Mouse (Mus musculus) layer of hippocampus, adult 9-10 months (tissue): ENCODE data around the gene Gm28269.

Experiments
- DNase-seq: peaks from one replicate; pipeline ENCODE4 v3.0.0; 2022; ENCODE audit warnings: low spot score

Gene Gm28269

DNA sequence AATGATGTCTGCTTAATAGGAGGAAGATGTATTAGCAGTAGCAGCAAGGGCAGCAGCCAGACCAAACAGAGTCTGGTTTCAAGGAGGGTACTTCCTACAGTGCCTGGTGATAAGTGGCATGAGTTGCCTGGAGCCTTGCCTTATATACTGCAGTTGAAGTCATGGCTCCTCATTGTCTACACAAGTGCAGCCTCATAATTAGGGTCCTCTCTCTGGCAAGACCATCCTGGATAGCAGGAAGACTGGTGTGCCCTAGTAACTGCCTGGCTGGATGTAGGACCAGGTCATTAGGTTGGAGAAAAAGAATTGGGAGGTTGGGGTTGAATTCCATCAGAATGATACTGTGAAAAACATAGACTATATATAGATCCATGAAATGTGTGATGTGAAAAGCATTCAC, at the start of gene Gm28269:
TSS of gene Gm28269 (minus strand) at position 101 of the 400 bp plus-strand sequence.
- no peak for DNase-seq

DNA sequence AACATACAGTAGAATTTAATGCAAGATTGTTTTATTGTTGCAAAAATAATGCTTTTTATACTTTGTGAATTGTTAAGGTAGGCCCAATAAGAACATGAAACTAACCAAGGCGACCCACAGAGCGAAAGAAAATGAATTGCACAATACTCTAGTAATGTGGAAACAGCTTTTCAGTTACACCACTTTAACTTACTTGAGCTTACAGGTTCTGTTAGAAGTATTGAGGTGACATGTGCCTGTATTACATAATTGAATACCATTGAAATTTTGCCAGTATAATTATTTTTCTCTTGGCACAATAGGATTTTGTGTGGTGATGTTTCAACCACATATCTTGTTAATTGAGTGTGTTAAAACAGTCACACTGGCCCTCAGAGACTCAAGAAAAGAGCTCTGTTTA, 28.0 kb downstream of the Gm28269 start:
- DNase-seq: no peak

DNA sequence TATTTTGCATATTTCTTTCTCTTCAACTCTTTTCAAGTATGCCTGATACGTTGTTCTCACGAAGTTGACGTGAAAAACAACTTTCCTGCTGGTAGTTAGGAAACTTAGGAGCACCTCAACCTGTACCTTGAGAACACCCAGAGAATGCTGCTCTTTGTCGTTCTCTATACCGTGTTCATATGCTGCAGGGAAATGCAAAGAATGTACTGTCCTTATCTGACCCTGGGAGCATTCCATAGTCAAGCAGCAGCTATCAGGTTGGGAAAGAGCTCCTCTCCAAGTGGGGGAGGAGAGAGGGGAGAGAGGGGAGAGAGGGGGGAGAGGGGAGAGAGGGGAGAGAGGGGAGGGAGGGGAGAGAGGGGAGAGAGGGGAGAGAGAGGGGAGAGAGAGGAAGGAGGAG, 29.6 kb downstream of the Gm28269 start:
- DNase-seq: no peak

DNA sequence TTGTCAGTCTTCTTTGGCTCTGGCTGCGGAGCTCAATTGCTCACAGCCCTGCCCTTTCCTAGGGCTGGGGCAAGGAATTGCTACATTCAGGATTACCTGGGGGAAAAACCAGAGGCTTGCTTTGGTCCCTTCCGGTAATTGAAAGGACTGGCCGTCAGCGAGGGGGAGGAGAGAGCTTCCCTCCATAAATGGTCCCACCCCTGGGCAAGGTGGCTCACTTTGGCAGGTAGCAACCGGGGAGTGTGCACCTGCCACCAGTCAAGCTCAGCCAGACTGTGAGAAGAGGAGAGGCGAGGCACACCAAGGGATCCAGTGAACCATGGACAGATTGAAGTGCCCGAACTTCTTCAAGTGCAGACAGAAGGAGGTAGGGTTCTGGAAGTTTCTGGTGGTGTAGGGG, 30.1 kb downstream of the Gm28269 start, which contains the start of gene Slc6a14:
TSS of gene Slc6a14 (plus strand) at position 68 of the 400 bp plus-strand sequence.
- DNase-seq: no peak

DNA sequence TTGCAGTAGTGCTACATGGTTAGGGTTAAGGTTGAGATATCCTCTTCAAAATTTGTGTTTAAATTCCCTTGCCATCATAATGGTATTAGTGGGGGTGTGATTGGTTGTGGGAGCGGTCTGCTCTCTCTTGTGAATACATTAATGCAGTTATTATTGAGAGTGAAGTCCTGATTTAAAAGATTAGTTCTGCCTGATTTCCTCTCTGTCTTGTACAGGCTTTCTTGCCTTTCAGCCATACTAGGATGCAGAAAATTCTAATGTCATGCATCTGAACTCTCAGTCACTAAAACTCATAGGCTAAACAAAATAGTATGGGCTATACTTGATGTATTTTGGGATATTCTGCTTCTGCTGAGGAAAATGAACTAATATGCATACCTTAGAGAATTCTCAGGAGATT, 40.4 kb downstream of the Gm28269 start:
- DNase-seq: no peak

DNA sequence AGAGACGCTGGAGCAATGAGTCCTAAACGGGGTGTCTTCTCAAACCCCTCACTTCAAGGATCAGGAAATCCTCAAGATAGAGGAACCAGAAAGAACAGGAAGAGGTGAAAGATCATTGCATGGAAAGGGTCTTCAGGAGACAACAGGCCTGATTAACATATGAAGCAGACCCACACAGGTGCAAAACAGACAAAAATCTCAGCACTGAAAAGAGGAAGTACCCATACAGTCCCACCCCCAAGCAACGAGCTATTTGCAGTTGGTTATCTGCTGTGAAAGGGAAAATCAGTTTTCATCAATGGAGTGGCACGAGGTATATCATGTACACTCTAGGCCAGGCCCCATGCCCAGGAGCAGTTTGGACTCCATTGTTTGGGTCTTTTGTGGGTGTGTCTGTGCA, 43.3 kb downstream of the Gm28269 start:
- DNase-seq: no peak

DNA sequence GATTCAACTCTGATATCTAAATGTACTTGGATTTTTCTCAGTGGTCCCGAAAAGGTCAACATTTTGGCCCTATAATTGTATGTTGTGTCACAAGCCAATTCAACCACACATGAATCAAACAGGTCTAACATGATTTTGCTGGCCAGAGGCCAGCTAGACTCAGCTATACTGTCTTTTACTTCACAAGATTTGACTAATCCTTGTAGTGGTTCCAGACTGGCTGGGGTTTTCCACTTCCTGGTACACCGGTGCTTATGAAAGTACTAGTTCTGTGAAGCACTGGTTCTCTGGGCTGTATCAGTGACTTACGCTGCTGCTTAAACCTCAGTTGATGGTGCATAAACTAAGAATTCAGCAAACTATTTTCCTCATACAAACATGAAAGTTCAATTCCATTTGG, 49.2 kb downstream of the Gm28269 start:
- no peak for DNase-seq

DNA sequence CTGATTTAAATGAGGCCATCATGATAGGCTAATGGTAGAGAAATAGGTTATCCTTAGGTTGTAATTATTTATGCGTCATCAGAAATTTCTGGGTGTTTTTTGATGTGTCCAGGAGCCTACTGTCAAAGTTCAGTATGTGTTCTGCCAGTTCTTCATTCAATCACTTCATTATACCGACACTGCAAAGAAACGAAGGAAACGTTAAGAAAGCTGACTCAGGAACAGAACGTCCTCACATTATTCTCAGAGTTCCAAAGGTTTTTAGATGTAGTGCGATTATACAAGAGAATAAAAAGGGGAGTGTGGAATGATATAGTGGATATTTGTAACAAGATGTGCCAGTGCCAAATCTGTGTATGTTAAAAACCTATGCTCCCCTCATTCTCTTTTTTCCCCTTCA, 49.7 kb downstream of the Gm28269 start:
- no peak for DNase-seq
